Mouse (Mus musculus) thymus, adult 18-20 months (tissue): ENCODE measurements at regions not wholly inside any gene's neighbourhood (a gene's known extent, or its start where the extent isn't known, plus 50 kb on each side); places are given as distances from the start of the nearest gene placed in this dataset.
A peak's percentile ranks its signal among the peaks of the same experiment; 100 is the strongest.

Experiments
- DNase-seq, 2 experiments: peaks; one replicate each; pipeline ENCODE4 v3.0.0; 2022; ENCODE audit warnings: mixed read lengths in 2 of 2

DNA sequence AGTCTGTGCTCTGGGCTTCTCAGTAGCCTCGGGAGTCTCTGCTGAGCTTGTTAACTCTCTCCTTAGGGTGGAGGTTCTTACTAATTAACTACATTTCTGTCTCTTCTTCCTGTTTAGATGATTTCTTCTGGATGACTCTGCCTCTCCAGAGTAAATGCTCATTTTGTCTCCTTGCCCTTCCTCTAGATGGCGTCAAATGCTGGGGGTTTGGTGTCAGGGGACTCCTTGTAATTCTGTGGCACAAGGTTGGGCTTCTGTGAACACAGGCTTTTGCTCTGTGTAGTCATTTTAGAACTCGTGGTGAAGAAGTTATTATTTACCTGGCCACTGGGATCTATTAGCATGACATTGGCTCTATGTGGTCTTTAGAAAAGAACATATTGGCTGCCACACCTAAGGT, 298.4 kb downstream of the Ndfip2 start:
- no peak for DNase-seq

DNA sequence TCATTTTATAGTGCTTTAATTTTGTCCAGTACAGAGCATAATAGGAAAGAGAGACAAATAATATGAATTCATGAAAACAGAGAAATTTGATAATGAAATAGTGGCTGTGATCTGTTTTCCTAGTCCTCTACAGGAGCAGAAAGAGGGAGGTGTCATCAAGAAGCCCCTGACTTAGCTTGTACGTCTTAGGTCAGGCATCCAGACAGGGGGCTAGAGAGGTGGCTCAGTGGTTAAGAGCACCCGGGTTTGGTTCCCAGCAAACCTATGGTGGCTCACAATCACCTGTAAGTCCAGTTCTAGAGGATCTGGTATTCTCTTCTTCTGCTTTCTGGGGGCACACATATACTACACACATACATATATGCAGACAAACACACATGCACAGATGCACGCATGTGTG, 285.7 kb downstream of the Ndfip2 start:
- DNase-seq = no peak

DNA sequence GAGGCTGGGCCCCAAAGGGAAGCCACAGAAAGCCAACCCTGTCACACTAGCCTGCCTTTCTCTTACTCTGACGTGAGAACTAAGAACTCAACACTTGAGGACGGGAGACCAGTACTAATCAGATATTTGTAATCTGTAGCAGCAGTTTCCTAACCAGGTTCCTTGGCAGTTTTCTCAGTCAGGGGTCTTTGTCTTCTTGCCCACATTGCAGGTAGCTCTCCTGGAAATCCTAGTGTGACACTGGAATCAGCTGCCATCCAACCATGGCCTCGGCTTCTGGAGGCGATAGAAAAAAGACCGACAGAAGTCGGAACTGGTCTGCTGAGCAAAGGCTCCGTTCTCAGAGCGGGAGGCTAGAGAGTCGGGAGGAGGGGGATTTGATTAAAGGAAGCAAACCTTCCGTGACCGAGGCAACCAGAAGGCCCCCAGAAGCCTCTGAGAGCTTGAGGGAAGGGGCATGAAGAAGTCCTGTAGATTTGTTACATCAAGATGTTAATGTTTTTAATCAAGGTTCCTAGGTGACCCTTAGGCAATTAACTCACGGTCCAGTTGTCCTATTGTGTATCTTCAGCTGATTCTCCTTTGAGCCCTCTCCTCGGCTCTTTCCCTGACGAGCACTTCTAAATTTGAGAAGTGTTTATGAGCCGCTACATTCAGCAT, 284.2 kb downstream of the Ndfip2 start:
- DNase-seq = no peak

DNA sequence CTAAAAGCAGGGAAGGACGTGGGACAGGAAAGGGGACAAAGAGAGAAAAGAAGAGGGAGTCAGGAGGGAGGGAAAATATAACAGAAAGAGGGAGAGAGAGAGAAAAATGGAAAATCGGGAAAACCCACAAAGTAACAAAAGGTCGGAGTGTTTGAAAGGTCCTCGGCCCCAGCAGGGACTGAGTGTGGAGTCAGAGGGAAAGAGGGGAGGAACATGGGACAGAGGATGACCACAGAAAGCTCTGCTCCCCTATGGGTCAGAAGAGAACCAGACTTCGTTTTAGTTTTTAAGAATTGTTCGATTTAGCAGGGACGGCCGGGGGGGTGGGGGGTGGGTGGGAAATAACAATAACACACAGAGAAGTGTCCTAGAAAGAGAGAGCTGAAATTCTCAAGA, 283.7 kb downstream of the Ndfip2 start:
- no peak for DNase-seq

DNA sequence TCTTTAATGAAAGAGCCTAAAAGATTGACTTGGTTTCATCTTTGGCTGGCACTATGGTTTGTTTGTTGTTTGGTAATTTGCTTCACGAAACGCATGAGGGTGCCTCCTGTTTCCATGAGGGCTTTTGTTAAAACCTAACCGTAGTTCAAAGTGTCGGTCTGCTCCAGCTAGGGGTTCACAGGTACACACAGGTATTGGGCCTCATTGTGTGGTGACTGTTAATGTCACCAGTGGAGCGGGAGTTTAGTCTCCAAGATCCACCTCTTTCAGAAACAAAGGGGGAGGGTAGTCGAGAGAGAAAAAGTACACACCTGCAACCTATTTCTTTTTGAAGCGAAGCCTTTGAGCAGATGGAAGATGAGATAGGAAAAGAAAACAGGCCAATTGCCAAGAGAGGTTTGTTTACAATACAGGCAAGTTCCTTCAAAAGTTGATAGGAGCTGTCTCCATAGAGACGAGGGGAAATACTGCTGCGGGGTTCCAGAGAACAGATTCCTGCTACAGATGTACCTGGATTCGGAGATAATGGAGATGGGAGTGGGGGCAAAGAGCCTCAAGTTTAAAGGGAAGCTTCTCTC, 273.9 kb downstream of the Ndfip2 start:
- peak in 1 of 2 experiments; percentile 28 for DNase-seq

DNA sequence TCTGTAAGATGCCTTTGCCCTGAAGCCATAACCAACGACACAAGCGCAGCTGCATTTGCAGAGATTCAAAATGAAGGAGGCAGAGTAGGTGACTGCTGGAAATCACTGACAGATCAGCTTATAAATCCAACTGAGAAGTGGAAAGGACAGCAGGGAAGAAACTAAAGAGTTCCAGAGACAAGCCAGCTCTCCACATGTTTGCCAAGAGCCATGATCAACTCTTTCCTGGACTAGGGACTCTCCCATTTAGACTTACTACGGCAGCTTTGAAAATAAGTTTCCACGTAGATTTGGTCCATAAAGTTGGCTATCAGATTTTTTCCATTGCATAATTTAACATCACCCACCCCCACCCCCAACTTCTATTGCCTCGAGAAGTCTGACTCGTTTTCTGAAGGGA, 269.7 kb downstream of the Ndfip2 start:
- DNase-seq = no peak

DNA sequence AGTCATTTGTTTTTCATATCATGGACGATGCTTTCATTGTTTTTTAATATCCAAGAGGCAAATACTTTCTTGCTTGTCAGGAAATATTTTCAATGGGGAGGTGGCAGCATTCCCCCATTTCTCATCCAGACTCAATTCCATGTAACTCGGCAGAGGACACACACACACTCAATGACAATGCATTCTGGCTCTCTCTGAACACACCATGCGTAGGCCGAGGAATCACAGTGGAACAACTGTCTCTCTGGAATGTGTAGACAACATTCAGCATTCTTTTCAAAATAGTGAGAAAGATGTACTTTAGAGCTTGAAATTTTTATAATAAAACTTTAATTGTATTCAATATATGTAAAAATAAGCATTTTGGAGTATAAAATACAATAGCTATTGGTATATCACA, 265.5 kb downstream of the Ndfip2 start:
- no peak for DNase-seq

DNA sequence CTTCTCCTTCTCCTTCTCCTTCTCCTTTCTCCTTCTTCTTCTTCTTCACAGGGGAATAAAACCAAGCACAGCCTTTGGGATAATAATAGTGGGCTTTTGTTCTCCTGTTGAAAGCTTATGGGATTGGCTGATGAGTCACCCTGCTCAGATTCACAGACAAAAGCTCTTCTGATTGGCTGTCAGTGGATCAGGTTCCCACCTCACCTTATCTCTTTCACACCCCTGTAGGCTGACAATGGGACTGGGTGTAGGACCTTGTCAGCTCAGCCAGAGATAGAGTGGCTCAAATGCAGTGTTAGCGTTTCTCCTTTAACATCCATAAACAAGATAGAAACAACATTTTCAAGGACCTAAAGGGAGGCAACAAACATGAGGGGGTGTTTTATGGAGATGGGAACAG, 263.9 kb downstream of the Ndfip2 start:
- no peak for DNase-seq

DNA sequence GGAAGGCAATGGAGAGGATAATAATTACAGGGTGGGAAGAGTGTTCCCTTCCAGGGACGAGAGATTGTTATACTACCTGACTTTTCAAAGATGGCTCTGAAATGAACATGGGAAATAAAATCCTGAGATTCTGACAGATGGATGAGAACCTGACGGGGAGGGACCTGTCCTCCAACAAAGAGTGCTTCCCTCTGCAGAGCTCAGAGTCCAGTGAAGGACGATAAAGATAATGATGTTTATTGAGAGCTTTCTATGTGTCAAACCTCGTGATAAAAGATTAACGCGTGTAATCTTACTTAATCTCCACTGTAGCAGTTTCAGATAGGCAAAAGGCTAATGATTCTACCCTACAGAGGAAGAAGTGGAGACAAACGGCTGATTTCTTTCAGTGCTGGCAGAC, 260.3 kb downstream of the Ndfip2 start:
- DNase-seq = no peak

DNA sequence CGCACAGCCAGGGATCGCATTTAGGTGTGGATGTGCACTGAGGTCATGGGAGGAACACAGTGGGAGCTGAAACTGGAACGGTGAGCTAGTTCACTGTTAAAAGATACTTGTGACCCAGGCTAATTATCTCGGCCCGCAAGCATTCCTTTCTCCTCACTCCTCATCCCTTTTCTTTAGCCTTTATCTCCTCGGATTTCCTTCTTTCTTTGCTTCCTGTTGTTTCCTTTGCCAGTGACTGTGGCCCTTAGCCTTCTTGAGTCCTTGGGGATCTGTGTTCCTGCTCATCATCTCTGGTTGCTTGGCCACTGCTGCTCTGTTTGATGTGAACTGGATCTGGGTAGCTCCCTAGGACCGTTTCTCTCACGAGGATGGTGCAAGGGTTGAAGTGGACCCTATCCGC, 256.0 kb downstream of the Ndfip2 start:
- no peak for DNase-seq

DNA sequence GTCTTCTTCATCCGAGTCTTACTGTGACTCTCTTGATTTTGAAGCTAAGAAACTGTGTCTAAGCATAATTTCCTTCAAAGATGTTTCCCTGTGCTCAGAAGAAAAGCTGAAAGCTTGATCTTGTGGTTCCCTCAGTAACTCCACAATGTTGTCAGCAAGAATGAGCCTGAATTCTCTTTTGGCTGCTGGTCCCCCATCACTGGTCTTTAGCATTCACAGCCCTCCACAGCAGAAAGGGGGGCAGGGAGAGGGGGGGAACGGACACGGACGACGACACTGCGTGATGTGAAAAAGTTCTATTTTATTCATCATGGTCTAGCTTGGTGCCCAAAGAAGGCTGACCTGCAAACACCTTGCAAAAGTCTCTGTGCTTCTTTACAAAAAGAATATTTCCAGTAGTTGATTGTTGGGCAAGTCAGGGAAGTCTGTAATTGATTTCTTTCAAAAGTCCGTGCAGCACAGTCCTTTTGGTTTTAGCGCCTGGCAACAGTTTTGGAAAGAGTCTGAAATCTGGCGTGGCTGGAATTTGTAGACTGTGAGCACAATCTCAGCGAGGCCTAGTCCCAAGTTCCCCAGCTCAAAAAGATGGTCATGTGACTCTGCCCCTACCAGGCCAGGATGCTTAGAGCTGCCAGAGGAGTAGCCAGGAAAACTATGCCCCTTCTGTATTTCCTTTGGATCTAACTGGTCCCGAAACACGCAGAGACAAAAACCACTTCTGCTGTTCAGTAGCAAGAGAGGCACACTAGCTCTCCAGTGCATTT, 254.7 kb downstream of the Ndfip2 start:
- DNase-seq = no peak

DNA sequence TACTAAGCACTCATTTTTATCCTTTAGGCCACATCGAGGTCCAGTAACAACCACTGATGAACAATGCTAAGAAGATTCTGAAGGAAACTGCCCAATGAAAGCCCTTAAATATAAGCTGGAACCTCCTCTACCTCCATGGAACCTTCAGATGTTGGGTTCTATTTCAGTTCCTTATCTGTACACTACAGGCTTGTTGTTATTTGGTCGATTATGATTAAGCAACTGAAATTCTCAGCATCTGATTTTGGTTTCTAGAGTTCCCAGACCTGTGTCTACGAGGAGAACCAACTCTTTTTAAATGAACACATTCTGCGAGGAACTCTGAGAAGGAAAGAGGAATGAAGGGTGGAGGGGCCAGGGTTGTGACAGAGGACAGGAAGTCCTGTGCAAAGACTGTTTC, 253.5 kb downstream of the Ndfip2 start:
- no peak for DNase-seq

DNA sequence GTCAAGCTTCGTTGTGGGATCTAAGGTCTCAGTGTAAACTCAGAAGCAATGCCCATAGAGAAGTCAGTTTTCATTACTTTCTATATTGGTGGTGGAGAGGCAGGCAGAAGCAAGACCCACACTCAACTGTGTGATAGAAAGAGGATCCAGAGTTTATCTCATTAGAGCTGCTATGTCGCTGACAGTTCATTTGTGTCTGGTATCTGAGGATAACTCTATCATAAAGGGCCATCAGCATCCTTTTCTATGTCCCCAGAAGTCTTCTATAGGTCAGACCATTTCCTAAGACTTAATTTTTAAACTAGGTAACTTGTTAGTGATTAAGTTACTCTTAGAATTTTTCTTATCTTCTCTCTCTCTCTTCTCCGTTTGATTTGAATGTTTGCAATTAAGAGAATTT, 252.8 kb downstream of the Ndfip2 start:
- DNase-seq = no peak

DNA sequence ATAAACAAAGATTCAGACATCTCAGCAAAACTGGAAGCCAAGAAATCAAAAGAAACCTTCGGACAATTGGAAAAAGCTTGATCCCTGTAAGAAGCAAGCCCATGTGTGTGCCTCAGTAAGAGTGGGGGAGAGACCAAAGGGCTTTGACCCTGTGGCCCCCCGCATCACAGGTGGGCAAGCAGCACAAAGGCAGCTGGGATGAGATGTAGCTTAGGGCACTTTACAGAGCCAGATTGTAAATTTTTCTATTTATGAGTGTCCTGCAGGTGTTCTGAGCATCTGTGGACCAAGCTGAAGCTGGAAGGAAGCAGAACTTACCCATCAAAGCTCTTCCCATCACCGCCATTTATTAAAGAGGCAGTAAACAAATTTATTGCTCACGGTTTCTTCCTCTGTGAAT, 246.9 kb downstream of the Ndfip2 start:
- no peak for DNase-seq

DNA sequence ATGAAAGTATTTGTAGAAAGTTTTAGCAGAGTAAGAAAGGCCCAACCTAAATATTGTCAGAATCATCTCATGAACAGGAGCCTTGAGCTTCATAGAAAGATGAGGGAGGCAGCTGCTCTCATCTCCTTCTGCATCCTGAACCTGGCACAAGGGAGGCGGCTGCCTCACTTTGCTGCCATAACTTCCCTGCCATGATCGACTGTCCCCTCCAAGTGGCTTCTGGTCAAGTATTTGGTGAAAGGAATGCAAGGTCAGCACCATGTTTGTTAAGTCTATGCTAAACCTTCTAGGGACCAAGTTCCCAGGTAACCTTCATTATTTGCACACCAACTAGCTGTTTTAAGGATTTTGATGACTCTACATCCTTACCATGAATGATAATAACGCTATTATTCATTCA, 246.0 kb downstream of the Ndfip2 start:
- no peak for DNase-seq

DNA sequence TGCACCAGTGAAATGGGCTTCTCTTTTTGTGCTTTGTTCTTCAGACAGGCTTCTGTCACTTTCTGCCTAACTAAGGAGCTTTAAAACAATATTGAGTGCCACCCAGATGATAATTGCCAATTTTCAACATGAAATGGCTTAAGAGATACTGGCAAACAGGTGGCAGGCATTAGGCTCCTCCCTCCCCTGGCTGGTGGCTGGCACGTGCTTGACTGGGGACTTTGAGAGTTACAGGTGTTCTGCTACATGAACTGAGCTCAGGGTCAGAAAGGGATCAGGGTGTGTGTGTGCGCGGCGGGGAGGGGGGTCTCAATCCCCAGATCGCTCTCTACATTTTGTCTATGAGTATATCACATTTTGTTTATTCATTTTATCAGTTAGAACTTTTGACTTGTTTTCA, 245.4 kb downstream of the Ndfip2 start:
- peak; percentile 39 to 55 for DNase-seq

DNA sequence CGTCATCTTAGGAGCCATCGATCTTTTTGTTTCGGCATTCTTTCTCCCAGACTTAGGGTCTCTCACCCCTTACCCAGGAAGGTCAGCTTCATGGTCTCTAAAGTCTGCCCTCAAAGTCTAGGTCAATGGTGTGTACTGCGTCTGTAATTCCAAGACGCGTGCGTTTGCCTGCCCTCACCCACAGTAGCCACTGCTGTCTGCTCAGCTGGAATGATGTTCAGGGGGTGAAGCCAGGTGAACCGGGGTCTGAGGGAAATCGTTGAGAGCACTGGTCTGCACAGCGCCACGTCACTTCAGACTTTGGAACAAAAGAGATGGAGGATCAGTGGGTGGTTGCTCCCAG, 244.2 kb downstream of the Ndfip2 start:
- DNase-seq = no peak

DNA sequence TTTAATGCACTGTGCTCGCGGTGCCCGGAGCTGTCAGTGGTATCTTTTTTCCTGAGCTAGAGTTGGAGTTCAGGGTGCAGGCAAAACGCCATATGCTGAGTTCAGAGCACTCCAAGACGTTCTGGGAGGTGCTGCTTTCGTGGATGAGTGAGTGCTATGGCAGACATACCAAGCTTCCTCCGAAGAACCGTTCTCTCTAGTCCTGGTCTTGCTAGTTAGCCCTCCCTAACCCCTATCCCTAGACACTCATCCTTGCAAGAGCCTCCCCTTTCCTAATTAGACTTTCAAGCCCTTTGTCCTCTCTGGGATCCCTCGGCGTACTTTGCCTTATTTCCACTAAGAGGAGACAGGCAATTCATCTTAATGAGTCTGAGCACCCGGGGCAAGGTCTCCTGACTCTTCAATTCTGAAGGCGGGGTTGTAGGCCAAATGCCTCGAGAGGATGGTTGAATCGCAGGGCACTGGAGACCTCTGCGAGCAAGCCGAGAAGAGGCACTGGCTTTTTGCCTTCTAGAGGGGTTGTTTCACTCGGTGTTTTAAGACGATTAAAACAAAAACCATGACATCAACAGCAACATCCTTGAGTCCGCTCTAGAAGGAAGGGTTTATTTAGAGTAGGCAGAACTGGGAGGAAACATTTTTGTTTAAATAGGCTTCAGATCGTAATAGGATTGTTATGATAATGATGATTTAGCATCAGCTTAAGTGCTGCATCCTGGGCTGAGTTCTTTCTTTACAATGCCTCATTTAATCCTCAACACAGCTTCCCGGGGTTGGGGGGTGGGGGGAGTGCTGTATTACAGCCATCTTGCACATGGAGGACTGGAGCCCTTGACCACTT, 243.6 kb downstream of the Ndfip2 start:
- no peak for DNase-seq

DNA sequence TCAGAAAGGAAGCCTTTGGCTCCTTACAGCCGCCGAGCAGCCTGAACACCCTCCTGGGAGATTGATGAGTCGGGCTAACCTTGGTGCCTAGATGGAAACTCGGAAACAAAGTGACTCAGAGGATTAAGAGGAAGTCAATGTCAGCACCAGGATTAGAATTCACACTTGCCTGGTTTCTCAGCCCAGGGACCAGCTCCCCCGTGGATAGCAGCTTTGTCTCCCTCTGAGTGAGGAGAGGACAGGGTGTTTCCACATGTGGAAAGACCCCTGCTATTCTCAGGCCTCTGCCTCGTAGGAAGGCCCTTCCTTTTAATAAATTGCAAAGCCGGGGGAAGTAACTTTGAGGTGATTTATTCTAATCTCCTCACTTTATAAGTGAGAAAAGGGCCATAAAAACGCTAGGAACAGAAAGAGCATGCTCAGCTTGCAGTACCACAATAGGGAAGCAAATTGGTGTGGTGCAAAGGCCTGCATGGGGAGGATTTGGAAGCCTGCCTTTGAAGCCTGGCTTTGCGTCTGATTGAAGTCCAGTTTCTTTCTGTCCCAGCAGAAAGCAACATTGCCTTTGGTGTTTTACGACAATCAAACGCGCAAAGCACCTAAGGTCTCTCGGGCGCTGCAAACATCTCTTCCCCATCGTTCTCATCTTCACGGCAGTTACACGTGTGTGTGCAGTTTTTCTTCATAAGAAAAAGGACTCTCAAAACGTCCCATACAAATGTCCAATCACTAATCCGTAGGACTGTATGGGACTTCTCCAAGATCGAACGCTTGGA, 242.8 kb downstream of the Ndfip2 start:
- DNase-seq = no peak

DNA sequence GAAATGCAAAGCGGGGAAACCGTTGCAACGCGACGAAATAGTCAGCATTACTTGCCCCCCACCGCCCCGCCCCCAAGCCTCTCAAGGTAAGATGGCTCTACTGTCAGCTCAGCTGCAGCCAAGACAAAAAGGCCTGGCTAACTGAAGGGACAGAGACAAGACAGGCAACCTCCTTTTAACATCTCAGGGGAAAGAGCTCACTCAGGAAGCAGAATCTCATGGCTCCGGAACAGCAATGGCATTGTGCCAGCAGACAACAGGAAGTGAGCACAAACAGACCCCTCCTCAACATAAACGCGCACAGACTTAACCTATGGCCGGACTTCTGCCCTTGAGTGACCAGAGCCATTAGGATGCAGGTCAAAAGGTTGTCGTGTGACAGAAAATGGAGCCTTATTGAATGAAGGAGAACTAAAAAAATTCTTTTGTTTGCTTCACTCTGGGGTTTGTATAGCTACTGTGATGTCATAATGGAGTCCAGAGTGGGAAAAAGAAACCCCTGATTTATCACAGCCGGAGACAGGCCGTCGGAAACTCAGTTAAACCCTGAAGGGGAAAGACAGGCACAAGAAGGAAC, 241.0 kb downstream of the Ndfip2 start:
- peak; percentile 24 to 57 for DNase-seq

DNA sequence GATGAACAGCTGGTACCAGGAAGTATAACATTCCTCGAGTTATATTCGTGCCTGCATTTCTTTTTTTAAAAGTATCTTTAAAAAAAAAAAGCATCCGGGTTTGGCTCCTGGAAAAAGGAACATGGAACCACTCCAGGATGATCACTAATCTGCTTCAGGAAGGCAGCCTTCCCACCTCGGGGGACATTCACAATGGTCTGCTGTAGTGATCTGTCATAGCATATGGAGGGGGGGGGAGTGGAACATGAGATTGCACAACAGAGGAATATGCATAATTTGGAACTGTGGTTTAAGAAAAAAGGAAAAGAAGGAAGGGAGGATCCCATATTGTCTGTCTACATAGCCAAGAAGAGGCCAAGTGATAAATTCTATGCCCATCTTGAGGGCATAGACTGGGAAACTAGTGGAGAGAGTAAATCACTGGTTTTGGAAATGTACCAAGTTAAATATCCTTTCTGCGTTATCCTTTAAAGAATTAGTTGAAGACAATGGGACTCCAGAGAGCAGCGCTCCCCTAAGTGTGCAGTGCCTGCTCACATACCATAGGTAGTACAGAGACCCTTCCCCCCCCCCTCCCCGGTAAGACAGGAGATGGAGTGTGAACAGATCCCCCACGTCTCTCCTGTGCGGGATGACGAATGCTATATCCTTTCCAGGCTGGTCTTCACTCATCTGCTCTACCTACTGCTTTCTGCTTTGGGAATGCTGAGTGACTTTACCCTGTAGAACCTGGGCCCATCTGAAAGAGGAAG, 240.0 kb downstream of the Ndfip2 start:
- no peak for DNase-seq

DNA sequence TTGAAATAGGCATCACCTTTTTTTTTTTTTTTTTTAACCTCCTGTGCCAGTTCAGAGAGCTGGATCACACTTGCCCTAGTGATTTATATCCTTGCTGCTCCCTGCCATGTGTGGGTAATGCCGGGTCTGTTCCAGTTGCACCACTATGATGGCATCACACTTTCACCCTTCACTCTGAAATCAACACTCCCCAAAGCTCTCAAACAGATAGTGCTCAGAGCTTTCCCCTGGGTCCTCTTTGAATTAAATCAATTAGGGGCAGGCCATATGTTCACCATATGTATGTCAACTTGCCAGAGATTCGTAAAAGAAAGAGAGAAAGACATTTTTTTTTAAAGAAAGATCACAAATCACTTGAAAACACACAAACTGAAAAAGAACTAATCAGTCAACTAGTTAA, 236.8 kb downstream of the Ndfip2 start:
- no peak for DNase-seq
